Mouse (Mus musculus) intestine, embryonic 16.5 days (tissue): ENCODE measurements at regions not wholly inside any gene's neighbourhood (a gene's known extent, or its start where the extent isn't known, plus 50 kb on each side); places are given as distances from the start of the nearest gene placed in this dataset.

Source experiments
- ATAC-seq: fragments of 200-750 bp; cut with Nextera tagmentation; 2 replicates; pipeline ENCODE4 v1.8.0; 2017; ENCODE audit warnings: moderate TSS enrichment, moderate library complexity
- H3K27ac ChIP-seq: fragments of 300-500 bp; sonication (generic); 2 replicates; pipeline ENCODE4 v1.5.1; 2014; ENCODE audit warnings: mild to moderate bottlenecking, low read length
- H3K27me3 ChIP-seq: fragments of 300-500 bp; sonication (generic); replicated peaks from 2 replicates; pipeline ENCODE4 v1.6.1; 2014; ENCODE audit warnings: low read length, control low read depth, mixed read lengths; ENCODE audit not compliant: control insufficient read depth, insufficient read depth
- H3K36me3 ChIP-seq: fragments of 300-500 bp; sonication (generic); 2 replicates; pipeline ENCODE4 v1.6.1; 2014; ENCODE audit warnings: low read length, control low read depth; ENCODE audit not compliant: control insufficient read depth, insufficient read depth
- H3K4me1 ChIP-seq: fragments of 300-500 bp; sonication (generic); 2 replicates; pipeline ENCODE4 v1.6.1; 2014; ENCODE audit warnings: low read length, control low read depth, mixed read lengths; ENCODE audit not compliant: control insufficient read depth, insufficient read depth
- H3K4me2 ChIP-seq: fragments of 300-500 bp; sonication (generic); 2 replicates; pipeline ENCODE4 v1.6.1; 2014; ENCODE audit warnings: low read depth, low read length, control low read depth
- H3K4me3 ChIP-seq: fragments of 300-500 bp; sonication (generic); 2 replicates; pipeline ENCODE4 v1.5.1; 2014; ENCODE audit warnings: mild to moderate bottlenecking, low read length
- H3K9ac ChIP-seq: fragments of 300-500 bp; sonication (generic); 2 replicates; pipeline ENCODE4 v1.6.1; 2014; ENCODE audit warnings: low read depth, low read length
- H3K9me3 ChIP-seq: fragments of 300-500 bp; sonication (generic); 2 replicates; pipeline ENCODE4 v1.6.1; 2016; ENCODE audit warnings: low read length, control low read depth; ENCODE audit not compliant: control insufficient read depth
- WGBS: fragments of 180-500 bp; shearing (Covaris S2); extraction: QIAGEN DNeasy Blood & Tissue Kit; methylation state at CpG from one replicate; pipeline ENCODE4 v1.1.7; 2014; 5-methylcytosine and 5-hydroxymethylcytosine counted together

DNA sequence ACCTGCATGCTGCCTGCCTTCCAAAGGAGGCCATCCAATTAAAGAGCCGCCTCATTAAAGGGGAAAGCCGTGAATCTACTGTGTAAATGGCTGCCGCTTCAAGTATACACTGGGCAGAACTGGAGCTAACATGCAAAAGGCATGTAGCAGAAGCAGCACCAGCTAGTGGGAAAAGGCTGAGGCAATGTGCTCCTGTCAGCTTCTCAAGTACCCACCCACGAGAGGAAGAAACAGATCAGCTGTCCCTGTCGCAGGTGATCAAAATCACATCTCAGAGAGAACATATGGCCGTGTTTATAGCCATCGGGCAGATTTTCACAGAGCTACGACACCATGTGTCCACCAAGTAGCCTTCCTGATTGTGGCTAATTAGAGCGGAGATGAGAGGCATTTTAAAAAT, 440.2 kb downstream of the Rwdd3 start:
- Histone ChIP-seq H3K4me3 (no peak overlapping the region), H3K27me3 (no peaks in the 10 kb centered on the region), H3K9ac (no peak overlapping the region), H3K4me2 (no peak overlapping the region), H3K4me1 (no peaks in the 10 kb centered on the region), H3K36me3 (no peaks in the 10 kb centered on the region), H3K9me3 (no peaks in the 10 kb centered on the region), H3K27ac (no peak overlapping the region)
- no peak for ATAC-seq
- 76% methylated on average over 9 of the region's 9 CpGs for WGBS

DNA sequence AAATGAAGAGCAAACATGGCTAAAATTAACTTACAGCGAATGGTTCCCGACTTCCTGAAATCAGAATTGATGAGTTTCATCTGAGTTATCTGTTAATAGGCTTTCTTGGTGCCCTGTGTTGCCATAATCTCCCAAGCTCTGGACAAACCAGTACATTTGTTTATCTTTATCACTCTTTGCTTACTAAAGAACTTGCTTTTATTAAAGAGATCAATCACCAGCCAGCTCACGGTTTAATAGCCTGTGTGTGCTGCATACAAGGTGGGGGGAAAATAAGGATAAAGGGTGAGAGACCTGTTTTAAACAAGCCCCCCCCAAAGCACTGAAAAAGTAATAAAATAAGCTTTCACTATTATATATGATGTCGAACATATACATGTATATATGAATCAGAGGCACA, 441.3 kb downstream of the Rwdd3 start:
- WGBS = 51% methylated on average over 4 of the region's 4 CpGs
- no peak for ATAC-seq
- H3K9ac ChIP-seq = no peak overlapping the region

GRCm38 (mm10) chr3:120729671-120730070, 441.8 kb downstream of the Rwdd3 start:
- no peak overlapping the region for H3K4me2 ChIP-seq
- H3K9me3 ChIP-seq = no peaks in the 10 kb centered on the region
- H3K9ac ChIP-seq = no peak overlapping the region
- WGBS = 47% methylated on average over 5 of the region's 5 CpGs
- no peaks in the 10 kb centered on the region for H3K36me3 ChIP-seq
- no peaks in the 10 kb centered on the region for H3K4me1 ChIP-seq
- no peaks in the 10 kb centered on the region for H3K27me3 ChIP-seq
- H3K27ac ChIP-seq = no peak overlapping the region
- H3K4me3 ChIP-seq = no peak overlapping the region
- no peak for ATAC-seq

More for the DNA sequence above, 441.3 kb downstream of the Rwdd3 start:
- no peak overlapping the region for H3K4me3 ChIP-seq
- H3K9me3 ChIP-seq = no peaks in the 10 kb centered on the region
- no peaks in the 10 kb centered on the region for H3K36me3 ChIP-seq
- H3K4me2 ChIP-seq = no peak overlapping the region
- no peaks in the 10 kb centered on the region for H3K27me3 ChIP-seq
- H3K27ac ChIP-seq = no peak overlapping the region
- no peaks in the 10 kb centered on the region for H3K4me1 ChIP-seq

- Histone ChIP-seq H3K36me3 (no peaks in the 10 kb centered on the region), H3K27me3 (no peaks in the 10 kb centered on the region), H3K9ac (no peak overlapping the region), H3K27ac (no peak overlapping the region), H3K4me3 (no peak overlapping the region), H3K9me3 (no peaks in the 10 kb centered on the region), H3K4me2 (no peak overlapping the region), H3K4me1 (no peaks in the 10 kb centered on the region)
- WGBS = 74% methylated on average over 4 of the region's 4 CpGs
- no peak for ATAC-seq
Observed at GRCm38 (mm10) chr3:120685227-120685626, 486.3 kb downstream of the Rwdd3 start.

DNA sequence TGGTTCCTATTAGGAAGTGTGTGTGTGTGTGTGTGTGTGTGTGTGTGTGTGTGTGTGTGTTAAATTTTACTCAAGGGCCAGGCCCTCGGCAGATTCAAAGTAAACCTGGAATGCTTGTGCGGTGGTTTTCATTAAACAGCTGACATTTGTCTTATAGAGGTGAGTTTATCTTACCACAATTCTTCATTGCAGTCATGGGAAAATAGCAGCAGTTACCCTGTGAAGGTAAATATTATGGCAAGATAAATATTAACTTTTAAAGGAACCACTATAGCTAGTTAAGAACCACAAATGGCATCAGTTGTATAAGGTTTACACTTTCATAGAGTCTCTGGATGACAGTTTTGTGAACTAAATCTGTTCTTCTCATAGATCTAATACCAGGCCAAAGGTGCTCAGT, 495.6 kb downstream of the Rwdd3 start:
- Histone ChIP-seq H3K4me2 (no peak overlapping the region), H3K9ac (no peak overlapping the region), H3K27ac (no peak overlapping the region), H3K9me3 (no peaks in the 10 kb centered on the region), H3K4me1 (no peaks in the 10 kb centered on the region), H3K4me3 (no peak overlapping the region), H3K27me3 (no peaks in the 10 kb centered on the region), H3K36me3 (no peaks in the 10 kb centered on the region)
- WGBS = 26% methylated on average over 2 of the region's 2 CpGs
- peak; percentile 36; the same call in 1 of the 2 replicates for ATAC-seq

DNA sequence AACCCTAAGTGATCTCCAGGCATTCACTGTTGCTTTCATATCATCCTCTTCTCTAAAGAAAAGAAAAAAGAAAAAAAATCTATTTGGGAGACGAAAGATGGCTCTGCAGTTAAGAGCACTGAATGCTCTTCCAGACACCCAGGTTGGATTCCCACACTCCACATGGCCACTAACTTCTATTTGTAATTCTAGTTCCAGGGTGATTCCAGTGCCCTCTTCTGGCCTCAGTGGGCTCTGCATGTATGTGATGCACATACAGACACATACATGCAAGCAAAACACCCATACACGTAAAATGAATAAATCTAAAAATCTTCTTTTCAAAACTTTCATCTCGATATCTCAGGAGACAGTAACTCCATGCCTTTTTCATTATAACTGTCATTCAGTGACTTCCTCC, 502.8 kb downstream of the Rwdd3 start:
- H3K36me3 ChIP-seq = no peaks in the 10 kb centered on the region
- H3K27ac ChIP-seq = no peak overlapping the region

GRCm38 (mm10) chr3:120662521-120662920, 509.0 kb downstream of the Rwdd3 start:
- no peaks in the 10 kb centered on the region for H3K27me3 ChIP-seq
- H3K9me3 ChIP-seq = no peaks in the 10 kb centered on the region
- H3K27ac ChIP-seq = no peak overlapping the region
- ATAC-seq = no peak
- H3K4me3 ChIP-seq = no peak overlapping the region
- no peaks in the 10 kb centered on the region for H3K4me1 ChIP-seq
- H3K36me3 ChIP-seq = no peaks in the 10 kb centered on the region
- WGBS = 86% methylated on average over 4 of the region's 4 CpGs
- H3K9ac ChIP-seq = no peak overlapping the region
- H3K4me2 ChIP-seq = no peak overlapping the region

More for the DNA sequence above, 502.8 kb downstream of the Rwdd3 start:
- Histone ChIP-seq H3K9ac (no peak overlapping the region), H3K4me2 (no peak overlapping the region), H3K9me3 (no peaks in the 10 kb centered on the region), H3K4me3 (no peak overlapping the region), H3K4me1 (no peaks in the 10 kb centered on the region), H3K27me3 (no peaks in the 10 kb centered on the region)
- 94% methylated on average over 3 of the region's 3 CpGs for WGBS
- no peak for ATAC-seq

GRCm38 (mm10) chr3:120660776-120661175, 510.7 kb downstream of the Rwdd3 start:
- ATAC-seq = no peak
- Histone ChIP-seq H3K36me3 (no peaks in the 10 kb centered on the region), H3K4me1 (no peaks in the 10 kb centered on the region), H3K9me3 (no peaks in the 10 kb centered on the region), H3K4me3 (no peak overlapping the region), H3K9ac (no peak overlapping the region), H3K4me2 (no peak overlapping the region), H3K27ac (no peak overlapping the region), H3K27me3 (no peaks in the 10 kb centered on the region)
- 87% methylated on average over 4 of the region's 4 CpGs for WGBS

GRCm38 (mm10) chr3:120649047-120649868, 522.2 kb downstream of the Rwdd3 start:
- ATAC-seq = no peak
- WGBS = 77% methylated on average over 12 of the region's 12 CpGs
- Histone ChIP-seq H3K9me3 (no peaks in the 10 kb centered on the region), H3K36me3 (no peaks in the 10 kb centered on the region), H3K27ac (no peak overlapping the region), H3K4me2 (no peak overlapping the region), H3K4me1 (no peaks in the 10 kb centered on the region), H3K27me3 (no peaks in the 10 kb centered on the region), H3K4me3 (no peak overlapping the region), H3K9ac (no peak overlapping the region)

GRCm38 (mm10) chr3:120648391-120648790, 523.1 kb downstream of the Rwdd3 start:
- Histone ChIP-seq H3K36me3 (no peaks in the 10 kb centered on the region), H3K27ac (no peak overlapping the region), H3K9me3 (no peaks in the 10 kb centered on the region), H3K4me1 (no peaks in the 10 kb centered on the region), H3K4me2 (no peak overlapping the region), H3K9ac (no peak overlapping the region), H3K27me3 (no peaks in the 10 kb centered on the region), H3K4me3 (no peak overlapping the region)
- WGBS = 90% methylated on average over 5 of the region's 5 CpGs
- no peak for ATAC-seq
